Mouse (Mus musculus) midbrain, embryonic 14.5 days (tissue): ENCODE results near the gene Akain1. TPM values are rescaled to one million over a fixed set of nuclear protein-coding genes. Genes with fewer than 3 reads are reported as not detected.

Experiments used
- ATAC-seq: fragments of 200-750 bp; cut with Nextera tagmentation; 2 replicates; pipeline ENCODE4 v1.8.0; 2017; ENCODE audit warnings: moderate number of reproducible peaks, moderate library complexity; ENCODE audit not compliant: low FRiP score, low TSS enrichment
- DNase-seq: peaks from one replicate; pipeline ENCODE4 v3.0.0-alpha.2; 2015
- H3K27ac ChIP-seq: fragments of 300-500 bp; sonication (generic); replicated peaks from 2 replicates; pipeline ENCODE4 v1.5.1; 2014; ENCODE audit warnings: mild to moderate bottlenecking, low read depth, low read length, moderate library complexity
- H3K27me3 ChIP-seq: fragments of 300-500 bp; sonication (generic); 2 replicates; pipeline ENCODE4 v1.6.1; 2014; ENCODE audit warnings: low read length, control low read depth, mixed read lengths; ENCODE audit not compliant: control insufficient read depth, insufficient read depth
- H3K36me3 ChIP-seq: fragments of 300-500 bp; sonication (generic); 2 replicates; pipeline ENCODE4 v1.6.1; 2014; ENCODE audit warnings: low read length, control low read depth; ENCODE audit not compliant: control insufficient read depth, insufficient read depth
- H3K4me1 ChIP-seq: fragments of 300-500 bp; sonication (generic); 2 replicates; pipeline ENCODE4 v1.6.1; 2014; ENCODE audit warnings: mild to moderate bottlenecking, antibody characterized with exemption, low read length, control low read depth; ENCODE audit not compliant: control insufficient read depth, insufficient read depth
- H3K4me2 ChIP-seq: fragments of 300-500 bp; sonication (generic); 2 replicates; pipeline ENCODE4 v1.6.1; 2014; ENCODE audit warnings: mild to moderate bottlenecking, low read length, moderate library complexity
- H3K4me3 ChIP-seq: fragments of 300-500 bp; sonication (generic); replicated peaks from 2 replicates; pipeline ENCODE4 v1.5.1; 2014; ENCODE audit warnings: low read depth, low read length
- H3K9ac ChIP-seq: fragments of 300-500 bp; sonication (generic); replicated peaks from 2 replicates; pipeline ENCODE4 v1.6.1; 2014; ENCODE audit warnings: mild to moderate bottlenecking, low read length, moderate library complexity
- H3K9me3 ChIP-seq: fragments of 300-500 bp; sonication (generic); 2 replicates; pipeline ENCODE4 v1.6.1; 2016; ENCODE audit warnings: low read length, control low read depth, mixed read lengths; ENCODE audit not compliant: control insufficient read depth
- WGBS: fragments of 180-500 bp; shearing (Covaris S2); extraction: QIAGEN DNeasy Blood & Tissue Kit; methylation state at CpG from one replicate; pipeline ENCODE4 v1.1.7; 2014; 5-methylcytosine and 5-hydroxymethylcytosine counted together
- polyA plus RNA-seq: library from polyadenylated mRNA; unstranded; fragments of >200 nt; fragmentation: Nextera tagmentation; extraction: Ambion mirVana; gene quantifications from 2 replicates; pipeline ENCODE4 v1.2.1, GENCODE M21; 2014

The Akain1 gene
- polyA plus RNA-seq, 1 experiment from 2014 or later = 0.41 TPM

- ATAC-seq (no peak), DNase-seq (no peak)
- Histone ChIP-seq H3K9me3 (no peaks in the 10 kb centered on the region), H3K27ac (no peak overlapping the region), H3K4me1 (0 out of 2 replicates have a peak, but pooled peaks cover 4% of the 10 kb centered on the region), H3K36me3 (no peaks in the 10 kb centered on the region), H3K4me2 (no peak overlapping the region), H3K27me3 (no peaks in the 10 kb centered on the region), H3K9ac (no peak overlapping the region), H3K4me3 (no peak overlapping the region)
- 83% methylated on average over 9 of the region's 9 CpGs for WGBS
Measured at GRCm38 (mm10) chr17:69472401-69472800, 33.3 kb downstream of the Akain1 start.

- ATAC-seq (no peak), DNase-seq (no peak)
- Histone ChIP-seq H3K4me1 (0 out of 2 replicates have a peak, but pooled peaks cover 4% of the 10 kb centered on the region), H3K4me3 (no peak overlapping the region), H3K4me2 (no peak overlapping the region), H3K27ac (no peak overlapping the region), H3K27me3 (no peaks in the 10 kb centered on the region), H3K9me3 (no peaks in the 10 kb centered on the region), H3K36me3 (no peaks in the 10 kb centered on the region), H3K9ac (no peak overlapping the region)
- WGBS = 80% methylated on average over 4 of the region's 4 CpGs
Measured at GRCm38 (mm10) chr17:69474084-69474483, 35.0 kb downstream of the Akain1 start.

GRCm38 (mm10) chr17:69475423-69475822 lies 36.3 kb downstream of the Akain1 start:
- Histone ChIP-seq H3K9ac (peak overlapping the region; percentile 59), H3K9me3 (no peaks in the 10 kb centered on the region), H3K4me2 (peak overlapping the region; percentile 69), H3K4me1 (0 out of 2 replicates have a peak, but pooled peaks cover 4% of the 10 kb centered on the region), H3K27me3 (no peaks in the 10 kb centered on the region), H3K36me3 (no peaks in the 10 kb centered on the region), H3K27ac (no peak overlapping the region), H3K4me3 (peak overlapping the region; percentile 36)
- DNase-seq = peak; percentile 83
- 1% methylated on average over 20 of the region's 20 CpGs for WGBS
- peak; percentile 81 for ATAC-seq

DNA sequence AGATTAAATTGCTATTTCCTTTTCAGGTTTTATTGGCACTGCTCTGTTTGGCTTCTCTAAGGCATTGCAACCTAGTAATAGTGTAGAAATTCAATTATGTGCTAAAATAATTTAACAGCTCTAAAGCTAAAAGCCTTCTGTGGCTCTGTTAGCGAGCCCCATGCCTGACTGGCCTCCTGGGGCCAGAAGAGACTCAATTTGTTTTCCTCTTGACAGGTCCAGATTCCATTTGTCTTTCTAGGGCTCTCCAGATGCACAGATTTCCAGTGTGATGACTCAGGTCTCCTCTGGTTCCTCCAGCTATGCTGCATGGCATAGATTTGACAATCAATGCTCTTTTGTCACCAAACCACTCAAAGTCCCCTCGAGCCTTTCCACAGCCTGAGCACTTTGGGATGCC lies 38.4 kb downstream of the Akain1 start:
- no peak overlapping the region for H3K27ac ChIP-seq
- no peaks in the 10 kb centered on the region for H3K27me3 ChIP-seq
- H3K36me3 ChIP-seq = no peaks in the 10 kb centered on the region
- no peak overlapping the region for H3K9ac ChIP-seq
- H3K9me3 ChIP-seq = no peaks in the 10 kb centered on the region
- H3K4me1 ChIP-seq = 0 out of 2 replicates have a peak, but pooled peaks cover 4% of the 10 kb centered on the region
- H3K4me3 ChIP-seq = no peak overlapping the region
- DNase-seq (no peak), ATAC-seq (no peak)
- 36% methylated on average over 2 of the region's 2 CpGs for WGBS
- H3K4me2 ChIP-seq = no peak overlapping the region

- no peak overlapping the region for H3K4me3 ChIP-seq
- no peaks in the 10 kb centered on the region for H3K9me3 ChIP-seq
- no peaks in the 10 kb centered on the region for H3K36me3 ChIP-seq
- H3K4me2 ChIP-seq = no peak overlapping the region
- H3K27ac ChIP-seq = no peak overlapping the region
- H3K4me1 ChIP-seq = 0 out of 2 replicates have a peak, but pooled peaks cover 4% of the 10 kb centered on the region
- H3K27me3 ChIP-seq = no peaks in the 10 kb centered on the region
- DNase-seq (no peak), ATAC-seq (no peak)
- WGBS = 88% methylated on average over 4 of the region's 4 CpGs
- H3K9ac ChIP-seq = no peak overlapping the region
Measured at GRCm38 (mm10) chr17:69479261-69479660, 40.1 kb downstream of the Akain1 start.

- Histone ChIP-seq H3K9me3 (no peaks in the 10 kb centered on the region), H3K9ac (no peak overlapping the region), H3K27me3 (no peaks in the 10 kb centered on the region), H3K27ac (no peak overlapping the region), H3K36me3 (no peaks in the 10 kb centered on the region), H3K4me3 (no peak overlapping the region), H3K4me1 (no peaks in the 10 kb centered on the region), H3K4me2 (no peak overlapping the region)
- no peak for ATAC-seq
- DNase-seq = no peak
- WGBS = 92% methylated on average over 12 of the region's 12 CpGs
Measured at GRCm38 (mm10) chr17:69487116-69487515, 48.0 kb downstream of the Akain1 start.

DNA sequence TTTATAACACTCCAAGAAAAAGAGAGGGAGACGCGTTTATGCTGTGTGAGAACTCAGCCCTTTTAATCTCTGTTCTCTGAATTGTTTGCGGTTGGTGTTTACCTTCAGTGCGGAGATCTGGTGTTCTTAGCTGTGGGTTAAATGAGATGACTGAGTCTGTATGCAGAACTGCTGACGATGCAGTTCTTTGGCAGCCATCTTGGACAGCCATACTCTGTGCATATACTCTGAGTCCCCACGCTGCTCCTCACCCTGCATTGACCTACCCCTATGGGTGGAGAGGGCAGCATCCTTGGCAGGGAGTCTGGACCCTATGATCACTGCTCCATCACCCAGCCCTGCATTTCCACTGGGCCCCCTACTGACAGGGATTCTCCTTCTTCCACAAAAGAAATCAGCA lies 48.8 kb downstream of the Akain1 start:
- no peak for DNase-seq
- Histone ChIP-seq H3K9ac (no peak overlapping the region), H3K4me3 (no peak overlapping the region), H3K27me3 (no peaks in the 10 kb centered on the region), H3K4me1 (no peaks in the 10 kb centered on the region), H3K27ac (no peak overlapping the region), H3K4me2 (no peak overlapping the region), H3K9me3 (no peaks in the 10 kb centered on the region), H3K36me3 (no peaks in the 10 kb centered on the region)
- ATAC-seq = no peak
- 90% methylated on average over 6 of the region's 6 CpGs for WGBS

DNA sequence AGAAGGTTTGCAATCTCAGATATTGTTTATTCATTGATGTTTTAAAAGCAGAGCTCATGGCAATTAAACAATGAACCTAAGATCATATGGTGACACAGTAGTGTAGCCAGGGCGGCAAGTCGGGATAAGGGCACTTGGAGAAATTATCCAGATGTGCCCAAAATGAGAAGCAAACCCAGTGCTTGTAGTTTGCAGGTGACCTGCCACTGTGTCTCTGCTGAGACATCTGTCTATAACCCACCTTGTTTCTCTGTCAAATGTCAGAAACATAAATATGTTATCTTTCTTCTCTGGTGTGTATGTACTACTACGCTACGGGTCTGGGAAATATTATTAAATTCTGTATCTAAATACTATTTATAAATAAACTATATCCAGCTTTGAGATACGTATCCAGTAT lies 49.7 kb downstream of the Akain1 start:
- Histone ChIP-seq H3K4me1 (no peaks in the 10 kb centered on the region), H3K36me3 (no peaks in the 10 kb centered on the region), H3K27ac (no peak overlapping the region), H3K4me3 (no peak overlapping the region), H3K27me3 (no peaks in the 10 kb centered on the region), H3K9me3 (no peaks in the 10 kb centered on the region), H3K9ac (no peak overlapping the region), H3K4me2 (no peak overlapping the region)
- ATAC-seq = no peak
- no peak for DNase-seq
- WGBS = 93% methylated on average over 5 of the region's 5 CpGs

- Histone ChIP-seq H3K4me3 (no peak overlapping the region), H3K9me3 (no peaks in the 10 kb centered on the region), H3K4me1 (no peaks in the 10 kb centered on the region), H3K27me3 (no peaks in the 10 kb centered on the region), H3K27ac (no peak overlapping the region), H3K9ac (no peak overlapping the region), H3K36me3 (no peaks in the 10 kb centered on the region), H3K4me2 (no peak overlapping the region)
- DNase-seq = no peak
- no peak for ATAC-seq
- WGBS = 81% methylated on average over 6 of the region's 6 CpGs
Measured at GRCm38 (mm10) chr17:69492368-69492767, 53.2 kb downstream of the Akain1 start.
